Mouse (Mus musculus): ENCODE data around the gene Rasa2. TPM values are rescaled to one million over a fixed set of nuclear protein-coding genes. Genes with fewer than 3 reads are reported as not detected.
"Not testable (repeated sequence)": the region's sequence is repeated elsewhere in the genome, so short reads cannot be mapped to it uniquely, and the experiment has no call there.

The Rasa2 gene
- total RNA-seq, 1 experiment, result 9.7 TPM

GRCm38 (mm10) chr9:96526011-96526410, 105.4 kb downstream of the Rasa2 start:
- Histone ChIP-seq H3K27ac (ENCODE audit: insufficient read depth, low read depth, low read length, poor library complexity, severe bottlenecking) (no peak overlapping the region), H3K9ac (ENCODE audit: insufficient read depth, low read depth, low read length, poor library complexity, severe bottlenecking) (no peak overlapping the region), H3K4me3 (ENCODE audit: insufficient read depth in 1 of 2, low read depth in 1 of 2, low read length in 2 of 2, poor library complexity in 1 of 2, severe bottlenecking in 1 of 2) (no peak overlapping the region), H3K36me3 (ENCODE audit: control insufficient read depth, insufficient read depth, low read length, poor library complexity, severe bottlenecking) (no peaks in the 10 kb centered on the region), H3K4me1 (ENCODE audit: control insufficient read depth in 2 of 2, insufficient read depth in 2 of 2, low read length in 2 of 2, poor library complexity in 1 of 2) (peaks cover 6 to 16% of the 10 kb centered on the region in 2 experiments; a peak in 3 of 4 replicates), H3K9me3 (ENCODE audit: control insufficient read depth, insufficient read depth, low read depth, low read length) (no peaks in the 10 kb centered on the region)
- DNase-seq (ENCODE audit: low read depth, low spot score), result no peak
- TF ChIP-seq ZNF384 (IDR thresholded peaks at IDR 0.05; ENCODE audit: low read depth, low read length) (no peak), MAFK (IDR thresholded peaks at IDR 0.05; ENCODE audit: insufficient read depth, low read depth, low read length) (no peak)
- in situ Hi-C loops (cut with MboI; ENCODE audit: low sequenced_read_pairs in 2 of 2, unreplicated experiment in 2 of 2), result no loop called here

- H3K4me1 ChIP-seq (ENCODE audit: control insufficient read depth in 2 of 2, insufficient read depth in 2 of 2, low read length in 2 of 2, poor library complexity in 1 of 2), result peaks cover 6 to 11% of the 10 kb centered on the region in 2 experiments; a peak in 3 of 4 replicates
- no peak within 1 kb of the TSS for H3K27ac ChIP-seq (ENCODE audit: insufficient read depth, low read depth, low read length, poor library complexity, severe bottlenecking)
- TF ChIP-seq MAFK (IDR thresholded peaks at IDR 0.05; ENCODE audit: insufficient read depth, low read depth, low read length) (no peak), HCFC1 (IDR thresholded peaks at IDR 0.05; ENCODE audit: borderline replicate concordance, insufficient read depth, low read length) (no peak), ZC3H11A (IDR thresholded peaks at IDR 0.05; ENCODE audit: borderline replicate concordance, low read depth, low read length) (no peak), CHD2 (IDR thresholded peaks at IDR 0.05; ENCODE audit: low read depth, low read length) (no peak), ZNF384 (IDR thresholded peaks at IDR 0.05; ENCODE audit: low read depth, low read length) (no peak)
- no peaks in the 10 kb centered on the region for H3K36me3 ChIP-seq (ENCODE audit: control insufficient read depth, insufficient read depth, low read length, poor library complexity, severe bottlenecking)
- no peak for DNase-seq (ENCODE audit: low read depth, low spot score)
- H3K9ac ChIP-seq (ENCODE audit: insufficient read depth, low read depth, low read length, poor library complexity, severe bottlenecking), result no peak within 1 kb of the TSS
- in situ Hi-C loops (cut with MboI; ENCODE audit: low sequenced_read_pairs in 2 of 2, unreplicated experiment in 2 of 2), result no loop called here
- no peaks in the 10 kb centered on the region for H3K9me3 ChIP-seq (ENCODE audit: control insufficient read depth, insufficient read depth, low read depth, low read length)
- H3K4me3 ChIP-seq (ENCODE audit: insufficient read depth in 1 of 2, low read depth in 1 of 2, low read length in 2 of 2, poor library complexity in 1 of 2, severe bottlenecking in 1 of 2), result no peak within 1 kb of the TSS
Measured at GRCm38 (mm10) chr9:96524972-96525506, 106.4 kb downstream of the Rasa2 start, which contains the start of gene Gm28729. TSS of gene Gm28729 (minus strand) at chr9:96525264.

GRCm38 (mm10) chr9:96523148-96523547, 108.3 kb downstream of the Rasa2 start:
- TF ChIP-seq ZC3H11A (IDR thresholded peaks at IDR 0.05; ENCODE audit: borderline replicate concordance, low read depth, low read length) (0 out of 2 replicates have a peak, but pooled peaks have one; percentile 2), HCFC1 (IDR thresholded peaks at IDR 0.05; ENCODE audit: borderline replicate concordance, insufficient read depth, low read length) (no peak)
- in situ Hi-C loops (cut with MboI; ENCODE audit: low sequenced_read_pairs in 2 of 2, unreplicated experiment in 2 of 2), result no loop called here
- DNase-seq (ENCODE audit: low read depth, low spot score), result no peak
- Histone ChIP-seq H3K9me3 (ENCODE audit: control insufficient read depth, insufficient read depth, low read depth, low read length) (no peaks in the 10 kb centered on the region), H3K4me3 (ENCODE audit: insufficient read depth in 1 of 2, low read depth in 1 of 2, low read length in 2 of 2, poor library complexity in 1 of 2, severe bottlenecking in 1 of 2) (no peak overlapping the region), H3K27ac (ENCODE audit: insufficient read depth, low read depth, low read length, poor library complexity, severe bottlenecking) (no peak overlapping the region), H3K4me1 (ENCODE audit: control insufficient read depth in 2 of 2, insufficient read depth in 2 of 2, low read length in 2 of 2, poor library complexity in 1 of 2) (peaks cover 3 to 8% of the 10 kb centered on the region in 2 experiments; a peak in 1 of 4 replicates), H3K36me3 (ENCODE audit: control insufficient read depth, insufficient read depth, low read length, poor library complexity, severe bottlenecking) (no peaks in the 10 kb centered on the region), H3K9ac (ENCODE audit: insufficient read depth, low read depth, low read length, poor library complexity, severe bottlenecking) (no peak overlapping the region)

- H3K27ac ChIP-seq (ENCODE audit: insufficient read depth, low read depth, low read length, poor library complexity, severe bottlenecking); in situ Hi-C loops (cut with MboI; ENCODE audit: low sequenced_read_pairs in 2 of 2, unreplicated experiment in 2 of 2); H3K36me3 ChIP-seq (ENCODE audit: control insufficient read depth, insufficient read depth, low read length, poor library complexity, severe bottlenecking); H3K4me3 ChIP-seq (ENCODE audit: insufficient read depth in 1 of 2, low read depth in 1 of 2, low read length in 2 of 2, poor library complexity in 1 of 2, severe bottlenecking in 1 of 2); H3K4me1 ChIP-seq (ENCODE audit: control insufficient read depth in 2 of 2, insufficient read depth in 2 of 2, low read length in 2 of 2, poor library complexity in 1 of 2); DNase-seq (ENCODE audit: low read depth, low spot score); H3K9me3 ChIP-seq (ENCODE audit: control insufficient read depth, insufficient read depth, low read depth, low read length); H3K9ac ChIP-seq (ENCODE audit: insufficient read depth, low read depth, low read length, poor library complexity, severe bottlenecking): not testable (repeated sequence)
Measured at GRCm38 (mm10) chr9:96521574-96521973, 109.8 kb downstream of the Rasa2 start.

GRCm38 (mm10) chr9:96517429-96517828, 114.0 kb downstream of the Rasa2 start:
- Histone ChIP-seq H3K4me3 (ENCODE audit: insufficient read depth in 1 of 2, low read depth in 1 of 2, low read length in 2 of 2, poor library complexity in 1 of 2, severe bottlenecking in 1 of 2) (no peak overlapping the region), H3K36me3 (ENCODE audit: control insufficient read depth, insufficient read depth, low read length, poor library complexity, severe bottlenecking) (no peaks in the 10 kb centered on the region), H3K4me1 (ENCODE audit: control insufficient read depth in 2 of 2, insufficient read depth in 2 of 2, low read length in 2 of 2, poor library complexity in 1 of 2) (peaks cover 0 to 11% of the 10 kb centered on the region in 2 experiments; a peak in 1 of 4 replicates), H3K27ac (ENCODE audit: insufficient read depth, low read depth, low read length, poor library complexity, severe bottlenecking) (no peak overlapping the region), H3K9me3 (ENCODE audit: control insufficient read depth, insufficient read depth, low read depth, low read length) (no peaks in the 10 kb centered on the region), H3K9ac (ENCODE audit: insufficient read depth, low read depth, low read length, poor library complexity, severe bottlenecking) (no peak overlapping the region)
- in situ Hi-C loops (cut with MboI; ENCODE audit: low sequenced_read_pairs in 2 of 2, unreplicated experiment in 2 of 2), result no loop called here
- no peak for DNase-seq (ENCODE audit: low read depth, low spot score)
- TF ChIP-seq HCFC1 (IDR thresholded peaks at IDR 0.05; ENCODE audit: borderline replicate concordance, insufficient read depth, low read length), result no peak
- TF ChIP-seq CHD2 (IDR thresholded peaks at IDR 0.05; ENCODE audit: low read depth, low read length), result no peak
- no peak for TF ChIP-seq ZNF384 (IDR thresholded peaks at IDR 0.05; ENCODE audit: low read depth, low read length)
- TF ChIP-seq MAFK (IDR thresholded peaks at IDR 0.05; ENCODE audit: insufficient read depth, low read depth, low read length), result no peak
- TF ChIP-seq ZC3H11A (IDR thresholded peaks at IDR 0.05; ENCODE audit: borderline replicate concordance, low read depth, low read length), result no peak

All from ES-E14 (cell line).